Mouse (Mus musculus) gastrocnemius, postnatal 4 days (tissue): ENCODE measurements around the gene D10Wsu102e. TPM values are rescaled to one million over a fixed set of nuclear protein-coding genes. Genes with fewer than 3 reads are reported as not detected.
"Not testable (repeated sequence)": the region's sequence is repeated elsewhere in the genome, so short reads cannot be mapped to it uniquely, and the experiment has no call there.

ENCODE experiments used
- DNase-seq, 2 experiments: peaks; one replicate each; pipeline ENCODE4 v3.0.0; 2021 to 2022; ENCODE audit warnings: low spot score in 2 of 2, mixed read lengths in 2 of 2
- total RNA-seq, 2 experiments: library from RNA; stranded (reverse); gene quantifications; 2 replicates each; pipeline ENCODE4 v1.2.3; 2021

Gene D10Wsu102e
- total RNA-seq, 2 experiments from 2014 or later: 0.93 to 0.96 TPM

- DNase-seq: no peak
Measured at GRCm38 (mm10) chr10:83384456-83385215, 24.6 kb downstream of the D10Wsu102e start.

GRCm38 (mm10) chr10:83385330-83385910 is 25.4 kb downstream of the D10Wsu102e start:
- no peak for DNase-seq

- DNase-seq: no peak
Measured at GRCm38 (mm10) chr10:83397336-83397735, 37.3 kb downstream of the D10Wsu102e start.

GRCm38 (mm10) chr10:83400896-83401295 is 40.9 kb downstream of the D10Wsu102e start:
- DNase-seq: not testable (repeated sequence)

GRCm38 (mm10) chr10:83405031-83405430 is 45.0 kb downstream of the D10Wsu102e start:
- DNase-seq: no peak

- no peak for DNase-seq
Measured at GRCm38 (mm10) chr10:83405711-83406110, 45.7 kb downstream of the D10Wsu102e start.

- no peak for DNase-seq
Measured at GRCm38 (mm10) chr10:83407141-83407540, 47.1 kb downstream of the D10Wsu102e start.

- DNase-seq: not testable (repeated sequence)
Measured at GRCm38 (mm10) chr10:83418466-83418865, 58.4 kb downstream of the D10Wsu102e start.

GRCm38 (mm10) chr10:83448582-83448981 is 88.6 kb downstream of the D10Wsu102e start:
- DNase-seq: no peak

- no peak for DNase-seq
Measured at GRCm38 (mm10) chr10:83457531-83457930, 97.5 kb downstream of the D10Wsu102e start.

GRCm38 (mm10) chr10:83475226-83475625 is 115.2 kb downstream of the D10Wsu102e start:
- no peak for DNase-seq

- DNase-seq: no peak
Measured at GRCm38 (mm10) chr10:83477286-83477685, 117.3 kb downstream of the D10Wsu102e start.

GRCm38 (mm10) chr10:83490506-83490905 is 130.5 kb downstream of the D10Wsu102e start:
- no peak for DNase-seq

GRCm38 (mm10) chr10:83497321-83497720 is 137.3 kb downstream of the D10Wsu102e start:
- no peak for DNase-seq

GRCm38 (mm10) chr10:83508962-83509660 is 149.1 kb downstream of the D10Wsu102e start:
- no peak for DNase-seq

GRCm38 (mm10) chr10:83511304-83511703 is 151.3 kb downstream of the D10Wsu102e start:
- DNase-seq: no peak

- DNase-seq: no peak
Measured at GRCm38 (mm10) chr10:83513736-83514135, 153.7 kb downstream of the D10Wsu102e start.

- no peak for DNase-seq
Measured at GRCm38 (mm10) chr10:83520990-83521389, 161.0 kb downstream of the D10Wsu102e start.

GRCm38 (mm10) chr10:83524238-83524637 is 164.2 kb downstream of the D10Wsu102e start:
- DNase-seq: not testable (repeated sequence)

GRCm38 (mm10) chr10:83530384-83530967 is 170.5 kb downstream of the D10Wsu102e start:
- DNase-seq: no peak

- peak in 1 of 2 experiments; percentile 59 for DNase-seq
Measured at GRCm38 (mm10) chr10:83533258-83533909, 173.4 kb downstream of the D10Wsu102e start.
